Mouse (Mus musculus): Measurements from ENCODE around the gene Vmn1r8.
"Not testable (repeated sequence)": the region's sequence is repeated elsewhere in the genome, so short reads cannot be mapped to it uniquely, and the experiment has no call there.

Gene Vmn1r8

DNA sequence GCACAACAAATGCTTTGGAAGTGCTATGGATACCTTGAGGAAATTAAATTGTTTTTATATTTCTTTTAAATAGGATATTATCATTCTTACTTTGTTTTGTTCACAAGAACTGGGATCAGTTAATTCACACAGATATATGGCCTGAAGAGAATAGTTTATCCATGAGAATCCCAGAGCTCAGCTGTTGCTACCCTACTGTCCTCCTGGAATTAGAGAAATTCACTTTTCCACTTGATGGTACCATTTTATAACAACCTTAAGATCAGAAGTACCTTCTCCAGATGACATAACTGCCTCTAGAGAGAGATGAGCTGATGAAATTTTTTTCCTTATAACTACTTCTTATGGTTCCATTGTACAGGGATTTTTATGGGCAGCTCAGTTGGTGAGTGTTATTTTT, at the start of gene Vmn1r8:
Vmn1r8 (plus strand) TSS at position 301 of the 400 bp plus-strand sequence.
- DNase-seq (ENCODE audit: low read depth, low spot score): no peak

DNA sequence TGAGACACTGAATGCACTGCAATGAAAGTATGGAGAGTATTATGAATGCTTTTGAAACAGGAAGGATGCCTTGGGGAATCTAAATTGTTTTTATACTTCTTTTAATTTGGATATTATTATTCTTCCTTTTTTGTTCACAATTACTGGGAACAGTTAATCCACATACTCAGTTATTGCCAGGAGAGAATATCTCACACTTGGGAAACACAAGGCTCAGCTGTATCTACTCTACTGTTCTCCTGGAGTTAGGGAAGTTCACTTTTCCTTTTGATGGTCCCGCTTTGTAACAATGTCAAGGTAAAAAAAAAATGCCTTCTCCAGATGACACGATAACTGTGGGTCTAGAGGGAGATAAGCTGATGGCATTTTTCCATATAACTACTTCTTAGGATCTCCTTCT, 35.1 kb upstream of the Vmn1r8 start, which contains the start of gene Vmn1r6:
Vmn1r6 (plus strand) TSS at position 301 of the 400 bp plus-strand sequence.
- no peak for DNase-seq (ENCODE audit: low read depth, low spot score)

DNA sequence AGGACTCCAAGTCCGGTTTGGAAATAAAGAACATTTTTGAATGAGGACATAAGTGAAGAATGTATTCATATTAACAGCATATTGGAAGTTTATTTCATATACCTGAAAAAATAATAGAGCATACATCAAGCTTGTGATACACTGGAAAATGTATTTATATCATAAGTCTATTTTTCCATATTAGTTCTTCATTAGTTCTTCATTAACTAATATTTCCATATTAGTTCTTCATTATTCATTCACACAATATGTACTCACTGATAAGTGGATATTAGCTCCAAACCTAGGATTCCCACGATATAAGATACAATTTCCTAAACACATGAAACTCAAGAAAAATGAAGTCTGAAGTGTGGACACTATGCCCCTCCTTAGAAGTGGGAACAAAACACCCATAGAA, 6.9 kb upstream of the Vmn1r8 start, which contains the start of gene Vmn1r7:
Vmn1r7 (minus strand) TSS at position 101 of the 400 bp plus-strand sequence.
- DNase-seq (ENCODE audit: low read depth, low spot score): not testable (repeated sequence)

DNA sequence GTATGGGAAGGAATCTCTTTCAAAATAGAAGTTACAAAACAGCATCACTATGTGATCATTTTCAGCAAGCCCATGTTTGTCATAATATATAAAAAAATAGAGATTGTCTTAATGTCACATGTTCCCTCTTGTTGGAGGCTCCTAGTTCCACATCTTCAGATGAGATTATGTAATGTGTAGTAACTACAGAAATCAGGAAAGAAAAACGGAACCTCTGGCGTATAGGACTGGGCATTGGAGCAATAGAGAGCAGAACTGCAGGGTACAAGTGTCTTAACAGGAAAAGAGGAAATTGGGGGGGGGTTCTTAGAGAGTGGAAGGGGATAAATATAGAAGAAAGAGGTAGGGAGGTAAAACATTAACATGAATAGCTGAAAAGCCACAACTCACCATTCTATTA, 2.6 kb downstream of the Vmn1r8 start:
- no peak for DNase-seq (ENCODE audit: low read depth, low spot score)

DNA sequence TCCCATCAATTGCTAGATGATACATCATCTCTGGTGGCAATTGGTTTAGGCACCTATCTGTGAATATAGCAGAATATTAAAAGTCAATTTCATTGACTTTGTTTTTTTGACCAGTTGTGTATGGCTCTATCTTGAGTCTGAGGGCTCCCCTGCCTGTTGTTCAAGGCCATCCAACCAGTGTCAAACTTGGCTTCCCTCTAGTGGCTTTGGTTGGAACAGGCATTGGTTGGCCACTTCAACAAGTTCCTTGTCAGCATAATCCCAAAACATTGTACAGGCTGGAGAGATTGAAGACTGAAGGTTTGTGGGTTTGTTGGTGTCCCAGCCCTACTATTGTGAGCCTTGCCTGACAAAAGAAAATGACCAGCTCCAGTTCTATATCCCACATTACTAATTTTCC, 31.6 kb downstream of the Vmn1r8 start:
- no peak for DNase-seq (ENCODE audit: low read depth, low spot score)

DNA sequence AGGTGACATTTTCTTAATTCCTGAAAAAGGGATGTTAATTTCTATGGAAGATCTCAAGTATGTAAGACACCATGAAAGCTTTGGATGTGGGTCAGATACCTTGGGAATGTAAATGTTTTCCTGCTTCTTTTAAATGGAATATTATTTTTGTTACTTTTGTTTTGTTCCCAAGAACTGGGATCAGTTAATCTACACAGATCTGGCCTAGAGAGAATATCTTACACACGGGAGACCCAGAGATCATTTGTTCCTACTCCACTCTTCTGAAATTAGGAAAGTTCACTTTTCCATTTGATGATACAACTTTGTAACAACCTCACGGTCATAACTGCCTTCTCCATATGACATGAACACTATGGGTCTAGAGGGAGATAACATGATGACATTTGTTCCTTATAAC, 34.4 kb downstream of the Vmn1r8 start, which contains the start of gene Vmn1r9:
Vmn1r9 (plus strand) TSS at position 301 of the 400 bp plus-strand sequence.
- no peak for DNase-seq (ENCODE audit: low read depth, low spot score)

Data from retina, postnatal 7 days (tissue).